In genomic region chr17:50609908-50610307, GRCm38 (mm10) we compare ENCODE assay signal across 19 mouse cellular contexts.
A peak's percentile ranks its signal among the peaks of the same experiment; 100 is the strongest.
DNase-seq lines count a peak whose midpoint lies in the region; ATAC-seq lines count a peak whose summit lies in the region.
"Had no signal": no experiment of that assay in that cellular context is flagged by ENCODE, and none has a peak within 500 bp of the region (broad histone marks: within the 10 kb centered on the region; RNA-seq: fewer than 3 reads in every experiment).

No protein-coding gene starts in this region.

- H3K9ac ChIP-seq in forebrain, embryonic 14.5 days (ENCODE audit: low read length) = no peak overlapping the region
- H3K9ac ChIP-seq in forebrain, embryonic 15.5 days (replicated peaks) = no peak overlapping the region
- H3K9ac ChIP-seq: embryonic facial prominence, embryonic 12.5 days; forebrain, postnatal 0 days; heart, embryonic 15.5 days; hindbrain, embryonic 15.5 days had no signal

- H3K27ac ChIP-seq in forebrain, embryonic 14.5 days (ENCODE audit: low read depth, low read length) = no peak overlapping the region
- no peak overlapping the region for H3K27ac ChIP-seq in forebrain, embryonic 15.5 days (replicated peaks)
- H3K27ac ChIP-seq: embryonic facial prominence, embryonic 12.5 days; heart, adult 2 months; heart, embryonic 15.5 days; hindbrain, embryonic 15.5 days had no signal

- H3K4me2 ChIP-seq in forebrain, embryonic 14.5 days (ENCODE audit: low read length) = no peak overlapping the region
- no peak overlapping the region for H3K4me2 ChIP-seq in forebrain, embryonic 15.5 days (replicated peaks)
- H3K4me2 ChIP-seq: embryonic facial prominence, embryonic 12.5 days; heart, embryonic 11.5 days; heart, embryonic 15.5 days; hindbrain, embryonic 15.5 days had no signal

- no peaks in the 10 kb centered on the region for H3K4me1 ChIP-seq in forebrain, embryonic 14.5 days (ENCODE audit: control insufficient read depth, insufficient read depth, low read length)
- H3K4me1 ChIP-seq in forebrain, embryonic 15.5 days = no peaks in the 10 kb centered on the region
- H3K4me1 ChIP-seq: embryonic facial prominence, embryonic 12.5 days; heart, embryonic 15.5 days; hindbrain, embryonic 15.5 days had no signal

- H3K4me3 ChIP-seq in forebrain, embryonic 14.5 days (ENCODE audit: low read depth, low read length) = no peak overlapping the region
- H3K4me3 ChIP-seq in forebrain, embryonic 15.5 days = no peak overlapping the region
- H3K4me3 ChIP-seq: embryonic facial prominence, embryonic 12.5 days; heart, adult 2 months; heart, embryonic 15.5 days; hindbrain, embryonic 15.5 days had no signal

- WGBS in forebrain, embryonic 14.5 days = 87% methylated on average over 4 of the region's 4 CpGs
- WGBS in forebrain, embryonic 15.5 days = 82% methylated on average over 4 of the region's 4 CpGs

- H3K36me3 ChIP-seq in forebrain, embryonic 14.5 days (ENCODE audit: control insufficient read depth, insufficient read depth, low read length) = peaks cover 22% of the 10 kb centered on the region
- peaks cover 19% of the 10 kb centered on the region for H3K36me3 ChIP-seq in forebrain, embryonic 15.5 days

- no peaks in the 10 kb centered on the region for H3K27me3 ChIP-seq in forebrain, embryonic 14.5 days (replicated peaks; ENCODE audit: control insufficient read depth, insufficient read depth, low read length)
- H3K27me3 ChIP-seq in forebrain, embryonic 15.5 days = no peaks in the 10 kb centered on the region
- H3K27me3 ChIP-seq: embryonic facial prominence, embryonic 12.5 days; heart, embryonic 15.5 days; hindbrain, embryonic 15.5 days had no signal

- DNase-seq in forebrain, embryonic 14.5 days (ENCODE audit: low spot score) = peak; percentile 8
- peak; percentile 4 for DNase-seq in lung, postnatal 36 days
- no peak for DNase-seq in lung, postnatal 4 days
- peak; percentile 72 to 73 for DNase-seq in spleen, postnatal 36 days (ENCODE audit: low spot score in 2 of 2)
- no peak for DNase-seq in spleen, postnatal 4 days (ENCODE audit: low spot score in 2 of 2)
- DNase-seq in layer of hippocampus, postnatal 36 days = no peak
- DNase-seq: adrenal gland, postnatal 10 days; cerebellum, adult 11-12 months; cerebellum, adult 9-10 months; cerebellum, postnatal 25 days; forebrain, postnatal 0 days; gastrocnemius, postnatal 14 days; heart, adult 2 months; heart, postnatal 14 days had no signal

- 0 out of 2 replicates have a peak, but pooled peaks cover 3% of the 10 kb centered on the region for H3K9me3 ChIP-seq in forebrain, embryonic 14.5 days (replicated peaks; ENCODE audit: control insufficient read depth, low read length)
- peaks cover 4% of the 10 kb centered on the region; the same call in 1 of the 2 replicates for H3K9me3 ChIP-seq in forebrain, embryonic 15.5 days
- H3K9me3 ChIP-seq: embryonic facial prominence, embryonic 12.5 days had no signal

- 0 out of 2 replicates have a peak, but pooled peaks have one; percentile 29 for ATAC-seq in forebrain, embryonic 14.5 days
- no peak; the same call in 1 of the 2 replicates for ATAC-seq in forebrain, embryonic 15.5 days (replicated peaks)
- ATAC-seq: forebrain, postnatal 0 days had no signal

Comparison
In these comparisons a context has a peak if more than half of its experiments do, and no peak if none do; other contexts are left out.
1. DNase-seq: peak in forebrain, embryonic 14.5 days (single experiment), lung, postnatal 36 days (single experiment) and spleen, postnatal 36 days (2 of 2); none in lung, postnatal 4 days (0 of 2), spleen, postnatal 4 days (0 of 2) and layer of hippocampus, postnatal 36 days (0 of 2).